Mouse (Mus musculus) intestine, embryonic 14.5 days (tissue): Measurements from ENCODE around the gene Usp1. TPM values are rescaled to one million over a fixed set of nuclear protein-coding genes. Genes with fewer than 3 reads are reported as not detected.
"Not testable (repeated sequence)": the region's sequence is repeated elsewhere in the genome, so short reads cannot be mapped to it uniquely, and the experiment has no call there.

Source experiments
- ATAC-seq: fragments of 200-750 bp; cut with Nextera tagmentation; replicated peaks from 2 replicates; pipeline ENCODE4 v1.8.0; 2017; ENCODE audit warnings: low read depth, moderate number of reproducible peaks, moderate TSS enrichment, moderate library complexity; ENCODE audit not compliant: low FRiP score, low TSS enrichment
- DNase-seq: peaks from one replicate; pipeline ENCODE4 v3.0.0-alpha.2; 2018; ENCODE audit warnings: low spot score
- H3K27ac ChIP-seq: fragments of 300-500 bp; sonication (generic); 2 replicates; pipeline ENCODE4 v1.5.1; 2014; ENCODE audit warnings: low read depth, mild to moderate bottlenecking, control low read depth
- H3K27me3 ChIP-seq: fragments of 300-500 bp; sonication (generic); replicated peaks from 2 replicates; pipeline ENCODE4 v1.6.1; 2014; ENCODE audit warnings: low read length, control low read depth; ENCODE audit not compliant: control insufficient read depth, insufficient read depth
- H3K36me3 ChIP-seq: fragments of 300-500 bp; sonication (generic); 2 replicates; pipeline ENCODE4 v1.6.1; 2014; ENCODE audit warnings: low read length, control low read depth; ENCODE audit not compliant: control insufficient read depth, insufficient read depth
- H3K4me1 ChIP-seq: fragments of 300-500 bp; sonication (generic); replicated peaks from 2 replicates; pipeline ENCODE4 v1.6.1; 2014; ENCODE audit warnings: low read length, control low read depth, mixed read lengths; ENCODE audit not compliant: control insufficient read depth, insufficient read depth
- H3K4me2 ChIP-seq: fragments of 300-500 bp; sonication (generic); 2 replicates; pipeline ENCODE4 v1.6.1; 2014; ENCODE audit warnings: low read length
- H3K4me3 ChIP-seq: fragments of 300-500 bp; sonication (generic); 2 replicates; pipeline ENCODE4 v1.5.1; 2014; ENCODE audit warnings: low read depth, low read length, control low read depth, mixed read lengths
- H3K9ac ChIP-seq: fragments of 300-500 bp; sonication (generic); 2 replicates; pipeline ENCODE4 v1.6.1; 2014; ENCODE audit warnings: mild to moderate bottlenecking, low read length
- H3K9me3 ChIP-seq: fragments of 300-500 bp; sonication (generic); 2 replicates; pipeline ENCODE4 v1.6.1; 2016; ENCODE audit warnings: low read length, control low read depth; ENCODE audit not compliant: control insufficient read depth
- WGBS: fragments of 180-500 bp; shearing (Covaris S2); extraction: QIAGEN DNeasy Blood & Tissue Kit; methylation state at CpG from one replicate; pipeline ENCODE4 v1.1.7; 2014; 5-methylcytosine and 5-hydroxymethylcytosine counted together
- polyA plus RNA-seq: library from polyadenylated mRNA; unstranded; fragments of >200 nt; fragmentation: Nextera tagmentation; extraction: Ambion mirVana; gene quantifications from 2 replicates; pipeline ENCODE4 v1.2.1, GENCODE M21; 2014

Usp1 gene
- polyA plus RNA-seq, 1 experiment from 2014 or later: 123 TPM

DNA sequence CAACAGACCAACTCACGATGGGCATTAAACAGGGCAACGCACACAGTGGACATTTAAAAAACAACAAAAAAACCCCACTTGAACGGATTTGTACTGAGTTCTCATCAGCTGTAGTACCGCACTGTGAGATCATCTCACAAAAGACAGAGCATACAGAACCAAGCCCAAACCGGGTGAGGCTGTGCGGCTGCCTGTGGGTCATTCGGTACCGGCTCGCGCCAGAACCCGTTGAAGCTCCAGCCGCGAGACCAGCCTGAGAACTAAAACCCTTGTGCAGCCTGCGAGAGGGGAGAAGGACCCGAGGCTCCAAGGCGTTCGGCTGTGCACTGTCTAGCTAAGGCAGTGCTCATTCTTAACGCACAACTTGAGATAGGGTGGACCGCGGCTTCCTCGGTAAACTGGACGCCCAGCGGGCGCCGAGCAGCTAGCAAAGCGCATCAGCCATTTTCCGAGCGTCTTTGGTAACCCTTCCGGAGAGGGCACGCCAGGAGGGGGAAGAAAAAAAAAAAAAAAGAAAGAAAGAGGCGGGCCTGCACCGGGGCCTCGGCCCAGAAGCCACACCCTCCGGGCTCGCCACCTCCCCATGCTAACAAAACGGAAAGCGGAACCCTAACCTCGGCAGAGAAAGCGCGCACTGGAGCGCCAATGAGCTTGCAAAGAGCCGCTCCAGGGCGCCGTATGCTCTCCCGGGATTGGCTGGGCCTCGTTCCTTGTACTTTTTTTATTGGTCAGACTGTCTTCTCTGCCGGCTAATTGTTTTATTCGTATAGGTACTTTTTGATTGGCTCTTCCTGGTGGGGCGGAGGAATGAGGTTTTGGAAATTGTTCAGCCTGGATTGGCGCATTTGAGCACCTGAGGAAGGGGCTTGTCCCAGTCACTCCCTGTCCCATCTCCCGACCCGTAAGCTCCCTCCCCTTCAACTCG lies 705 bp upstream of the Usp1 start:
- Histone ChIP-seq H3K27me3 (no peaks in the 10 kb centered on the region), H3K9ac (peak overlapping the region; percentile 95), H3K4me2 (peak overlapping the region; percentile 89), H3K36me3 (peaks cover 1% of the 10 kb centered on the region; the same call in 1 of the 2 replicates), H3K9me3 (no peaks in the 10 kb centered on the region), H3K4me1 (peaks cover 11% of the 10 kb centered on the region), H3K27ac (peak overlapping the region; percentile 100), H3K4me3 (peak overlapping the region; percentile 93)
- peak; percentile 95 for ATAC-seq
- WGBS: under 1% methylated on average over 53 of the region's 53 CpGs
- DNase-seq: peak; percentile 90

DNA sequence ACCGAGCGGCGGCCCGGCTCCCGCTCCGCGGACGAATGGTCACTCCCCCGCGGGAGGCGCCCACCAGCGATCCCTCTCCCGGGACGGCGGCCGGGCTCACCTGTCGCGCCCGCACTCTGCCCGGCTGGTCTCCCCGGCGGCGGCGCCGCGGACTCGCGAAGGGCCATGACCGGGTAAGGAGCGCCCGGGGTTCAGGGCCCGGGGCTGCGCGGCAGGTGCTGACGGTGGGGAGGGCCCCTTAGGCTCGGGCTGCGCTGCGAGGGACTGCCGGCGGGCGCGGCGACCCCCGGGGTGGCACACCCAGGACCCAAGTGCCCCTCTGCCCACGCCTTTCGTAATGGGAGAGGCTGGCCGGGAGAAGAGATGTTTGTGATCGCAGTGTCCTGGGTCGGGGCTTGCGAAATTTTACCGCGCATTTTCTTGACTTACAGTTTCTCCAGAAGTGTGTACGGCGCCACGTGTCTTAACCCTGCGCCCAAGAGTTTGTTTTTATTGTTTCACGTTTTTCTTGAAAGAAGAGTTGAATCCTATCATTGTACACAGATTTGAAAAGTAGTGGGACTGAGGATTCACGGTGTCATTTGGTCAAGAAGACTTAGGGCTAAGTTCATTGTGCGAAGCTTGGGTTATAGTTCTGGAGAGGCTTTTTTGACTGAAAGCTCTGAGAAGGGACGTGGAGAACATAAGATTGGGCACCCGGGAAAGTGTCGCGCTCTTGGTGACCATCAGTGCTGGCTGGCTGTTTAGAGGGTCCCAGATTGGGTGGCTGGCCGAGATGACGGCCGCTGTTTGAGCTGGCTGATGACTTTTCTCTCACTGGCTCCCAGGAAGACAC lies 678 bp downstream of the Usp1 start:
- peaks cover 13% of the 10 kb centered on the region; the same call in 1 of the 2 replicates for H3K36me3 ChIP-seq
- DNase-seq (peak; percentile 74), ATAC-seq (peak; percentile 21)
- H3K4me1 ChIP-seq: peaks cover 11% of the 10 kb centered on the region
- H3K4me3 ChIP-seq: peak overlapping the region; percentile 93
- peak overlapping the region; percentile 100 for H3K27ac ChIP-seq
- H3K9me3 ChIP-seq: no peaks in the 10 kb centered on the region
- peak overlapping the region; percentile 83 for H3K4me2 ChIP-seq
- peak overlapping the region; percentile 95 for H3K9ac ChIP-seq
- under 1% methylated on average over 54 of the region's 66 CpGs for WGBS
- H3K27me3 ChIP-seq: no peaks in the 10 kb centered on the region

DNA sequence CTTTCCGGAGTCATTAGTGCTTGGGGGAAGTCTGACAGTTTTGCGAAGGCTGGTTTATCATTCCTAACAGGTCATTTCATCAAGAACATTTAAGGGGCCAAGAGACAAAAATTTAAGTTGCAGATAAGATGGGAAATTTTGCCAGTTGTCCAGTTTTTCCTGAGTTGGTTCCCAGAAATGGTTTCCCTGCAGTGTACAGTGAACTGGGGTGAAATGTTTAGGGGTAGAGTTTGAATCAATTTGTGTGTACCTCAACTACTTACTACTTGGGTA lies 1.2 kb downstream of the Usp1 start:
- Histone ChIP-seq H3K27ac (peak overlapping the region; percentile 100), H3K4me3 (peak overlapping the region; percentile 93), H3K36me3 (peaks cover 17% of the 10 kb centered on the region; the same call in 1 of the 2 replicates), H3K27me3 (no peaks in the 10 kb centered on the region), H3K4me2 (peak overlapping the region; percentile 83), H3K4me1 (peaks cover 11% of the 10 kb centered on the region), H3K9ac (peak overlapping the region; percentile 95), H3K9me3 (no peaks in the 10 kb centered on the region)
- DNase-seq (no peak), ATAC-seq (no peak)
- WGBS: 0% methylated on average over 2 of the region's 2 CpGs

DNA sequence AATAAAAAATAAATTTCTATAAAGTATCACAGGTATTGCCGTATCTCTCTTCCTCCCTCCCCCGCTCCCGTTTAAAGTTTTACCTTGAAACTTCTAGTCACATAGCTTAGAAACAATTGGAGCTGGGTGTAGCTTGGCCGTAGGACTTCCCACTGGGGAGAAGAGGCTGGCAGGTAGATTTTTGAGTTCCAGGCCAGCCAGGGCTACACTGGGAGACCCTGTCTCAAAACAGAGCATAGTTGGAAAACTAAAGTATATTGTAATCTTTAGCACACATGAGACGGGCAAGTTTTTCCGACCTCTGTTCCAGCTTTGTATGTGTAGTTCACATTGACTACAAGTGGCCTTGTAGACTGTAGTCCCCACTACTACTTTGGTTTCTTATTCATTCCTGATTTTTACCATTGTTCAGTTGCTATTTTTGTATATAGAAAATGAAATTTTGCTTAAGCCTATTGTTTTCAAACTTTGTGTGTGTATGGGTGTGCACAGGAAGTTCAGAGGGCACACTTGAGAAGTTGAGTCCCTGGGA lies 1.7 kb downstream of the Usp1 start:
- WGBS: 20% methylated on average over 6 of the region's 6 CpGs
- Histone ChIP-seq H3K9me3 (no peaks in the 10 kb centered on the region), H3K4me1 (peaks cover 11% of the 10 kb centered on the region), H3K4me2 (peak overlapping the region; percentile 83), H3K4me3 (peak overlapping the region; percentile 93), H3K36me3 (peaks cover 21% of the 10 kb centered on the region), H3K27me3 (no peaks in the 10 kb centered on the region), H3K9ac (peak overlapping the region; percentile 95), H3K27ac (no peak overlapping the region)
- no peak for DNase-seq
- ATAC-seq: no peak

DNA sequence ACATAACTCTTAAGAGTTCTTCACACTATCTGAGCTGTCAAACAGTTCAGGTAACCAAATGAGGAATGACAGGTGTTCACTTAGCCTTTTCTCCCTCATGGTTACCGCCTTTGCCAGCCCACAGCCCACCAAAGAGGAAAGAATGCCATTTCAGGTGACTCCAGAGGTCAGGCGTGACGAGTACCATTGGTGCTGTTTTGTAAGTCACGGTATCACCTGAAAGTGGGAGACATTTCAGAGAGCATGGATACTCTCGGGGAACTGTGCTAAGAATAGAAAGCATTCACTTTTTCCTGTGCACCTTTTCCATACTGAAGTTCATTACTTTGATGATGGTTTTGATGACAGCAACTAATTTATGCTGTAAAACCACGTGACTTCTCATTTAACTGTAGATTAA lies 12.4 kb downstream of the Usp1 start:
- WGBS: 85% methylated on average over 6 of the region's 6 CpGs
- no peak for ATAC-seq
- H3K36me3 ChIP-seq: peaks cover 74% of the 10 kb centered on the region

DNA sequence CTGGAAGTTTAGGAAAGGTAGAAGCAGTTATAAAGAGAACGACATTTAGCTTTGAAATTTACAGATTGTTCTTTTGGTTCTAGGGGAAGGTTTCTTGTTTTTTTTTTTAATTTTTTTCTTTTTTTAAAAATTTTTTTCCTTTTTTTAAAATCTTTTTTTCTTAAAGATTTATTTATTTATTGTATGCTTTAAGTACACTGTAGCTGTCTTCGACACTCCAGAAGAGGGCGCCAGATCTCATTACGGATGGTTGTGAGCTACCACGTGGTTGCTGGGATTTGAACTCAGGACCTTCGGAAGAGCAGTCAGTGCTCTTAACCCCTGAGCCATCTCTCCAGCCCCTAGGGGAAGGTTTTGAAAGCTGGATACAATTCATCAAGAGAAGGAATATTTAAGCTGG lies 14.6 kb downstream of the Usp1 start:
- H3K4me1 ChIP-seq, DNase-seq, H3K4me3 ChIP-seq, H3K4me2 ChIP-seq, H3K9ac ChIP-seq, H3K27me3 ChIP-seq, H3K27ac ChIP-seq, ATAC-seq, H3K9me3 ChIP-seq: not testable (repeated sequence)
- peaks cover 63% of the 10 kb centered on the region for H3K36me3 ChIP-seq
- WGBS: 88% methylated on average over 6 of the region's 6 CpGs

More for the DNA sequence above, 12.4 kb downstream of the Usp1 start:
- Histone ChIP-seq H3K4me1 (no peaks in the 10 kb centered on the region), H3K4me2 (no peak overlapping the region), H3K27me3 (no peaks in the 10 kb centered on the region), H3K4me3 (no peak overlapping the region), H3K9me3 (no peaks in the 10 kb centered on the region), H3K9ac (no peak overlapping the region), H3K27ac (no peak overlapping the region)
- no peak for DNase-seq

DNA sequence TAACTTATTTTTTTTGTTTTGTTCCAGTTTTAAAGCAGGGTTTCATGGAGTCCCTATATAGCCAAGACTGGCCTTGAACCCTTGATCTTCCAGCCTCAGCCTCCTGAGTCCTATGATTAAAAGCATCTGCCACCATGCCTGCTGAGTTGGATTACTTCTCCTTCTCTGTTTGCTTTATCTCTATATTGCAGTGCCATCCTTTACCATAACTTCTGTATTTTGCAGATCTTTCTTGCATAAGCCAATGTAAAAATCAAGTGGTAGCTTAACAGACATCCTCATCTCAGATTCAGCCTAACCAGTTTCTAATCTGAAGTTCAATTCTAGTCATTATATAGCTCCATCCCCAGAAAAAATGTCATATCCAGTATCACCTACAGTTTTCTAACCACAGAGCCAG lies 27.0 kb downstream of the Usp1 start:
- no peaks in the 10 kb centered on the region for H3K4me1 ChIP-seq
- DNase-seq (no peak), ATAC-seq (no peak)
- H3K9ac ChIP-seq: no peak overlapping the region
- H3K27ac ChIP-seq: no peak overlapping the region
- no peak overlapping the region for H3K4me3 ChIP-seq
- no peak overlapping the region for H3K4me2 ChIP-seq
- no peaks in the 10 kb centered on the region for H3K27me3 ChIP-seq
- no peaks in the 10 kb centered on the region for H3K9me3 ChIP-seq
- peaks cover 34% of the 10 kb centered on the region for H3K36me3 ChIP-seq

DNA sequence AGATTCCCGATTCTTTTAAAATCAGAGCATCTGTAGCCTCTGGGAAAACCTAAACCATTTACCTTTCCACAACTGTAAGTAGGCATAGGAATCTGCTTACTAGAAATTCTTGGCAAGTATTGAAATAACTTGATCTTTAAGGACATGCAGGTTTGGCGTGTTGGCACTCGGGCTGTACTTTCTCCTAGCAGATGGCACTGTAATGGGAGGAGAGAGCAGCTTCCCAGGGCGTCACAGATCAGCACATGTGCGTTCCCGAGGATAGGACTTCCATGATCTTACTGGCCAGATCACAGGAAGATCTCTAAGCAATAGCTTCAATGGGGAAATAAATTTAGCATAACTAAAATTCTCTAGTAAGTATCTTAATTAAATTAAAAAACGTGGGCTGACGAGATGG lies 32.4 kb downstream of the Usp1 start:
- Histone ChIP-seq H3K4me1 (no peaks in the 10 kb centered on the region), H3K4me3 (no peak overlapping the region), H3K36me3 (peaks cover 65% of the 10 kb centered on the region), H3K9me3 (no peaks in the 10 kb centered on the region), H3K9ac (no peak overlapping the region), H3K27ac (no peak overlapping the region), H3K4me2 (no peak overlapping the region), H3K27me3 (no peaks in the 10 kb centered on the region)
- no peak for ATAC-seq
- DNase-seq: no peak
- WGBS: 95% methylated on average over 8 of the region's 8 CpGs
